Mouse (Mus musculus): ENCODE data around the gene Map7d2.

- TF ChIP-seq CTCF (IDR thresholded peaks at IDR 0.05; ENCODE audit: extremely low read depth, insufficient read depth, low read length) (no peak), POLR2A (IDR thresholded peaks at IDR 0.05; ENCODE audit: extremely low read depth, insufficient read depth, low read length) (no peak)
Measured at GRCm38 (mm10) chrX:159474799-159475198, 60.4 kb downstream of the Map7d2 start.

All from cortical plate, adult 2 months (tissue).